Mouse (Mus musculus) left cerebral cortex, adult 2 months (tissue): ENCODE measurements around the gene Lmo7. TPM values are rescaled to one million over a fixed set of nuclear protein-coding genes. Genes with fewer than 3 reads are reported as not detected.

Source experiments
- DNase-seq, 2 experiments: peaks; one replicate each; pipeline ENCODE4 v3.0.0; 2021 to 2022; ENCODE audit warnings: low spot score in 2 of 2, mixed read lengths in 1 of 2; ENCODE audit errors: extremely low spot score in 1 of 2
- H3K27ac ChIP-seq: fragments of 200-600 bp; 2 replicates; pipeline ENCODE4 v1.8.1; 2022
- H3K4me3 ChIP-seq: fragments of 200-600 bp; 2 replicates; pipeline ENCODE4 v1.8.1; 2022
- CTCF ChIP-seq: fragments of 200-600 bp; IDR thresholded peaks from 2 replicates; pipeline ENCODE4 v1.8.1; 2022; ENCODE audit warnings: antibody characterized with exemption, mild to moderate bottlenecking, moderate library complexity
- intact Hi-C: fragments of 180-260 bp; cut with DNase I; formaldehyde crosslinking; loops from one replicate; pipeline ENCODE4 v1.15.1; 2025
- total RNA-seq, 2 experiments: library from RNA; stranded (reverse); gene quantifications; 2 replicates each; pipeline ENCODE4 v1.2.3; 2021

Lmo7 gene
- total RNA-seq, 2 experiments from 2014 or later = 106 to 107 TPM

DNA sequence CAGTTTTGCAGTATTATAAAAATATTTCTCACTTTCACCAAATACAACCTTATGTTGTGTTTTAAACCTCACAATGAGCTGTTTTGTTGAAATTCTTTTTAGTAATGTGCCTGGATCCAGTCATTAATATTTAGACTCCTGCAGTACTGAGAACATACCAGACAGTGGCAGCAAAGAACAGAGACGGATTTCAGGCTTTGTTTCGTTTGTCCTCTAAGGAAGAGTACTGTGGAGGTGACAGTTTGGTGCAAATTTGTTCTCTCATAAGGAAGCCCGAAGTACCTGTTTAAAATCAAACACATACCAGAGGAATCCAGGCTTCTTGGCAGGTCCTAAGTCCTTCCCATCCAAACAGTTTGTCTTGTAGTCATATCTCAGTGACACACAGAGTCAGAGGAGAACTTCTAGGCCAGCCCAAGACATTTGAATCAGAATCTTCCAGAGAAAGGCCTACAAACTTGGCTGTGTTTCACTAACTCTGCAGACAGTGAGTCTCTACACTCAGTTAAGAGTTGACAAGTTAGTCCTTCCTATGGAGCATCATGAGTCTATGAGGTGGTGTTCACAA, 52.3 kb downstream of the Lmo7 start:
- Histone ChIP-seq H3K27ac (no peak overlapping the region), H3K4me3 (no peak overlapping the region)
- TF ChIP-seq CTCF = peak; percentile 84
- peak; percentile 22 to 31 for DNase-seq
- intact Hi-C loops = loop anchor here (5.0 to 10.0 kb wide), 5 partner anchors 90 to 1210 kb away; no protein-coding TSS in a partner anchor

DNA sequence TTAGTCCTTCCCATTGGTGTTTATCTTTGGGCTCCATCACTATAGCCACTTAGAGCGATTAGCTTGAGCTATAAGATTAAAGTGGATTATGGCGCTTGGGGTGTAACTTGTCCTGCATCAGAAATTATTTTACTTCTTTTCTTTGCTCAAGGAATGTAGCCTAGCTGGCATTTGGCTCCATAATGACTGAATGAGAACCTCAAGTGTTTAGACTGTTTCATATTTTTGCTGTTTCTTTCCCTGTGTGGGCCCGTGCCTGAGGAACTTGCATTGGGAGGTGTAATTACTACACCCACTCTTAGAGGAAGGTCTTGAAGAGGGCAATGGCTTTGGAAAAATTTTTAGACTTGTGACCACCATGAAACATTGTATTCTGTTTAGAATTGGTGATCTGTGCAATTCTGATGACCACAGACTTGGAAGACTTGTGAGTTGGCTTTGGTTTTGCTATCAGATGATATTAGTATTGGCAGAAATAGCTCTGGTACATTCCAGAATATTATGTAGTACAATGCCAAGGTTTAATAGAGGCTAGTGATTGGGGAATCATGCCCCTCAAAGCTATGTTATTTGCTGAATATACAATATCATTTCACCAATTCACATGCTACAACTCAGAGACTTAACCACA, 54.7 kb downstream of the Lmo7 start:
- DNase-seq = no peak

GRCm38 (mm10) chr14:101787903-101788302, 58.1 kb downstream of the Lmo7 start:
- H3K27ac ChIP-seq = no peak overlapping the region
- DNase-seq = no peak
- no peak overlapping the region for H3K4me3 ChIP-seq
- intact Hi-C loops = loop anchor here (10.0 kb wide), 1 partner anchor 727 kb away; no protein-coding TSS in a partner anchor
- TF ChIP-seq CTCF = no peak

More for the DNA sequence above, 54.7 kb downstream of the Lmo7 start:
- Histone ChIP-seq H3K4me3 (no peak overlapping the region), H3K27ac (no peak overlapping the region)
- no peak for TF ChIP-seq CTCF
- intact Hi-C loops = loop anchor here (5.0 to 10.0 kb wide), 5 partner anchors 88 to 1208 kb away; no protein-coding TSS in a partner anchor

GRCm38 (mm10) chr14:101788475-101788874, 58.7 kb downstream of the Lmo7 start:
- TF ChIP-seq CTCF = no peak
- intact Hi-C loops = loop anchor here (10.0 kb wide), 1 partner anchor 726 kb away; no protein-coding TSS in a partner anchor

DNA sequence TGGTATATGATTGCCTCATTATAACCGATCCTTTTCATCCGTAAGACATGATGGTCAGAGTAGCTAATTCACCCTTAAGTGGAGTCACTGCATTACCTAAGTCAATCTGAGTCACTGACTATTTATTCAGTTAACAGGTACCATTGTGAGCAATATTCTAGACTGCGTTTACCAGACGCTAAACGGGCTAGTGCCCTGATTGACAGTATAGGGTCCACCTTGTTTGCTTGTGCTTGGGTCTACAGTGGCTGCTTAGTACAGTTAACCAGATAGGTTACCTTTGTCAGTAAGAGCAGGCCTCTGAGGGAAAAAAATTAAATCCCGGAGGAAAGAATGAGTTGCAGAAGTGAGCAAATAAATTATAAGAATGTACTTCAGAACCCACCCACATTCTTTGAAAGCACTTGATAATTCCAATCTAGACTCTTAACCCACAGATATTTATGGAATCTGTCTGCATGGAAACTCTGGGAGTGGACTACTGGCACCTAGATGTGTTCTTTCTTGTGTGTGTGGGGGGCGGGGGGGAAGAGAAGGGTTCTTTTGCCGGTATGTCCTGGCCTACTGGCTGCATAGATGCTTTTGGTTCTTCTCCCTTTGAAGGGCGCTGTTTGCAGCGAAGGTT, 64.9 kb downstream of the Lmo7 start:
- DNase-seq = no peak
- TF ChIP-seq CTCF = no peak
- Histone ChIP-seq H3K27ac (no peak overlapping the region), H3K4me3 (no peak overlapping the region)
- intact Hi-C loops = no loop called here

More at GRCm38 (mm10) chr14:101788475-101788874, 58.7 kb downstream of the Lmo7 start:
- Histone ChIP-seq H3K27ac (no peak overlapping the region), H3K4me3 (no peak overlapping the region)
- DNase-seq = no peak

DNA sequence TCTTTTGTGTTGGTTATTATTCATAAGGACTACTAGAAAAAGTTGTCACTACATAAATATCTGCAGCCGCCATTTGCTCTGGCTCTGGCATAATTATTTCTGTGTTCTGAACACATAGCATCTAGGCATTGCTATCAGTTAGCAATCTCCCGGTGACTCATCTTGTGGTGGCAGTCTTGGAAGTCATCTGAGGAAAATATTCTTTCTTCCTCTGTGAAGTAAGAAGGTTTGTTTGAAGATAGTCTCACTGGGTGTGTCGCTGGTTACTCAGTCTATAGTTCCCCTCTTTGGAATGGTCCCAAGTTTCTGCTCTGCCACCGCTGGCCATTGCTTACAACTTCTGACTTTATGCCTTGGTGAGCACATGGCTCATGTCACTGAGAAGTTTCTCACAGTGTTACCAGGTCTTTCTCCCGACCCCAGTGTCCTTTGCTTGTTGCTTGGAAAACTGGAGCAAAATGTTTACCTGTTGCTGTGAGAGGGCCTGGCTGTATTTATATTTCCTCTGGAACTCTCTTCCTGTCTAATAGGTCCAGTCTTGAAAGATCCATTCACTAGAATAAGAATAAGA, 68.3 kb downstream of the Lmo7 start:
- no peak for TF ChIP-seq CTCF
- DNase-seq = no peak
- intact Hi-C loops = no loop called here
- Histone ChIP-seq H3K4me3 (no peak overlapping the region), H3K27ac (no peak overlapping the region)

- H3K27ac ChIP-seq = no peak overlapping the region
- no peak for TF ChIP-seq CTCF
- no peak for DNase-seq
- intact Hi-C loops = no loop called here
- H3K4me3 ChIP-seq = no peak overlapping the region
Observed at GRCm38 (mm10) chr14:101798766-101799165, 69.0 kb downstream of the Lmo7 start.

DNA sequence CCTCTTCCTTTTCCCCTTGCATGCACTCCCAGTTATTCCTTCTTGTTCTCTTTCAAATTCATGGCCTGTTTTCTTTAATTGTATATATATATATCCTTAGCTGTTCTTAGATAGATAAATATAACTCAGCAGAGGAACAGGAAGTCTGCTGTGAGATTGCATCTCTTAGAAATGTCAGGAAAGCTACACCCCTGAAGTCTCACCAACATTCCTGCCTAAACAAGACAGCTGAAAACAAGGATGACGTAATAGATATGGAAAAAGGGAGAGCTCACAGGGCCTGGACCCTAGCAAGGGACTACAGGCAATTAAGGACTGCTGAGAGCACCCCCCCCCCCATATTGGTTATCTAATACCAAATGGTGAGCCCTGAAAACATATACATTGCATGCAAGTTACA, 71.9 kb downstream of the Lmo7 start:
- TF ChIP-seq CTCF = no peak
- intact Hi-C loops = no loop called here
- Histone ChIP-seq H3K27ac (no peak overlapping the region), H3K4me3 (no peak overlapping the region)
- DNase-seq = no peak

DNA sequence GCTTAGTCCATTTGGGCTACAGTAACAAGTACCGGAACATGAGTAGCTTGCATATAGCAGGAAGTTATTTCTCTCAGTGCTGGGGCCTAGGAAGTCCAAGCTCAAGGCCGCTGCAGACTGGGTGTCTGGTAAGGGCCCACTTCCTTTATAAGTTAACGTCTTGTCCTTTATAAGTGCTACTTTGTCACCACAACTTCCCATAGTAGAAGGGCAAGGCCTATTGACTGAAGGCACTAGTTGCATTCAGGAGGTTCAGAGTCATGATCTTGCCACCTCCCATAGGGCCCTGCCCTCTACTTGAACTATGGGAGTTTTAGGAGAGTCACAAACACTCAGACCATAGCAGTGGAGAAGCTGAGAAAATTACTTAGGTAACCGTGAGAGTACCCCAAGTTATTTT, 74.4 kb downstream of the Lmo7 start:
- no peak overlapping the region for H3K27ac ChIP-seq
- DNase-seq = no peak
- no peak overlapping the region for H3K4me3 ChIP-seq
- intact Hi-C loops = no loop called here
- TF ChIP-seq CTCF = no peak

DNA sequence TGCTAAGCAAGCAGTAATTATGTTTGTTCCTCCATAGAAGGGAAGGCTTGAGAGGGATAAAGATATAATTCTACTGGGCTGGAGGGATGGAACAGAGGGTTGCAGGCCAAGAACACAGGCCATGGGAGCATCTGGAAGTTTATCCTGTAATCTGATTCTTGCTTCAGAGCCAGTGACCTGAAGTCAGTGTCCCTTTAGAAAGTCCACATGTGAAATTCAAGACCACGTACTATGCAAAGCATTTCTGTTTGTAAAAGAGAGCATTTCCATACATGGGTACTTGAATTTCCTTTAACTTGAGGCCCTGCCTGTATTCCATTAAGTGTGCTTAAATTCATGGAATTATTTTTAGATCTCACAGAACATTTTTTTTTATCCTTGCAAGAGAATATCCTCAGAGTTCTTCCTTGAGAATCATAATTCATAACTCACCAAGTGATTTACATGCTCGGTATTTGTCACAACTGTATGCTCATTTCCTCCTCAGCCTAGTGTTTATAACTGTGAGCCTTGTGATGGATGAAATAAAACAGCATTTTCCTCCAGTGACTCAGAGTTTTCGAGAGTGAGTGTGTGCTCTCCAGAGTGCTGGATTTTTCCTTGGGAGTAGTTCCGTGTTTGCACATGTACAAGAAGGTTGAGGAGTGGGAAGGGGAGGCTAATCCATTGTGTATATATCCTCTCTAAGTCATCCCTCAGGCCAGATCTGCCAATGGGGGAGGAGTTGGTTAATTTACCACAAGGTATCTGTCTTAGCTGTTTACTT, 75.0 kb downstream of the Lmo7 start:
- no peak for TF ChIP-seq CTCF
- H3K4me3 ChIP-seq = no peak overlapping the region
- H3K27ac ChIP-seq = no peak overlapping the region
- DNase-seq = no peak
- intact Hi-C loops = no loop called here

- TF ChIP-seq CTCF = no peak
- intact Hi-C loops = no loop called here
- Histone ChIP-seq H3K27ac (no peak overlapping the region), H3K4me3 (no peak overlapping the region)
- DNase-seq = no peak
Observed at GRCm38 (mm10) chr14:101805328-101805697, 75.6 kb downstream of the Lmo7 start.

DNA sequence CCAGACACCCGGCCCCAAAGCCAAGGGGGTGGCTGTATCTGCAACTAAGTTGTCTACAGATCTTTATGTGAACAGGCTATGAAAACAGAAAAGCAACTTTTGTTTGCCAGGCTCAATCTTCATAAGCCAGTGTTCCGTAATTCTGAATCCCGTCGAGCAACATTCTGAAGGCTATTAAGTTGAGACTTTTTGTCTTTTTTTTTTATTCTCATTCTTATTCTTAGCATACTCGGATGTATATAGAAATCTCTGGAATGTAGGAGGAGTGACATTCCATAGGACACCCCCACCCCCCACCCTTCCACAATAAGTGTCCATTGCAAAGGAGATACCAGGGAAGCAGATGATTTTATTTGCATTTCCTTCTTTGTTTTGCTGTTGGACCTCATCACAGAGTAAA, 76.3 kb downstream of the Lmo7 start:
- H3K27ac ChIP-seq = no peak overlapping the region
- H3K4me3 ChIP-seq = no peak overlapping the region
- TF ChIP-seq CTCF = no peak
- DNase-seq = no peak
- intact Hi-C loops = no loop called here
